Mouse (Mus musculus): ENCODE data around the gene Rbpms2. TPM values are rescaled to one million over a fixed set of nuclear protein-coding genes. Genes with fewer than 3 reads are reported as not detected.

Gene Rbpms2
- total and polyA plus RNA-seq, 3 experiments: 0.13 to 0.33 TPM; not detected in 1

DNA sequence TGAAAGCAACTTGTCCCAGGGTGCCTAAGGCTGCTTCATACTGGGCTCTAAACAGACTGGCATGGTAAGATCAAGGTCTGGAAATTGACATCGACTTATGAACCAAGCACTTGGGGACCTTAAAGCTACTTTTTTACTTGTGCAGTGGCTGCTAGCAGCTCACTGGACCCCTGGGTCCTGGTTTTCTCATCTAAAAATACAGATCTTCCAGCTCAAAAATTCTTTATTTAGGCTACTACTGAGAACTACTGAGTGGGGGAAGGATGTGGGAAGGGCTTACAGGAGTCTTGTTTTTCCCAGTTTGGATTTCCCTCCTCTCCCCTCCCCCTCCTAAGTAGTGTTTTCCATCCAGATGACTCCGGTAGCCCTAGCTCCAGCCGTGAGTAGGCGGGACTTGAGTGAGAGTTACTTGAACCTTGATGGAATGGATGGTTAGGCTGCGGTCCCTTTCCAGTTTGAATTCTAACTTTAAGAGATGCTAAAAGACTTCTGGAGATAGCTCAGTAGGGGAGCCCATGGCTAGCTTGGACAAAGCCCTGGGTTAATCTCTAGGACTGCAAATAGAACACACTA lies 11.5 kb downstream of the Rbpms2 start:
- no peak for ATAC-seq (ENCODE audit: extremely low read depth, insufficient number of reproducible peaks, low FRiP score, poor library complexity, severe bottlenecking)

DNA sequence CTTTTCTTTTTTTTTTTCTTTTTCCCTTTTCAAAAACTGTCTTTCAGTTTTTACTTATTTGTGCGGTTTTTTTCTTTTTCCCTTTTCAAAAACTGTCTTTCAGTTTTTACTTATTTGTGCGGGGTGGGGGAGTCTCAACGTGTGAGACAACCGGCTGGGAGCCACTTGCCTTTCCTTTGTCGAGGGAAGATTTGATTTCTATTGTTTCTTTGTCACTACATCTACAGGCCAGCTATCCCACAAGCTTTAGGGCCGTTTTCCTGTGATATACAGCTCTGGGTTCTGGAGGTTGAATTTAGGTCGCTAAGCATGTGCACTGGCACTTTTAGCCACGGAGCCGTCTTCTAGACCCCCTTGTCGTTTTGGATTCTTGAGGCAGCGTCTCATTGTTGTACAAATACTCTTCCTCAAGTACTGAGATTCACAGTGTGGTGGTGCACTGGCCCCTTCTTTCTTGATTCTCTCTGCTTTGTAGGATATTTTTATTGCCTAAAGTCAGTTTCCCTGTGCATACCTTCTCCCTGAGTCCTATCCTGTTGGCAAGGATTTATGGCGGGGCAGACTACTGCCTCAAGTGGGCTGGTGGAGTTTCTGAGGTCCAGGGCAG lies 12.1 kb downstream of the Rbpms2 start:
- H3K4me1 ChIP-seq (ENCODE audit: insufficient read depth, low read depth, low read length): no peaks in the 10 kb centered on the region
- H3K36me3 ChIP-seq (replicated peaks): no peaks in the 10 kb centered on the region
- ATAC-seq (ENCODE audit: extremely low read depth, insufficient number of reproducible peaks, low FRiP score, poor library complexity, severe bottlenecking) (no peak), DNase-seq (ENCODE audit: low spot score) (no peak)
- no peak for TF ChIP-seq GATA2 (IDR thresholded peaks at IDR 0.05; ENCODE audit: borderline replicate concordance, low read depth, low read length)
- no peak for TF ChIP-seq CTCF (IDR thresholded peaks at IDR 0.05; ENCODE audit: low read depth, low read length)
- no peak for TF ChIP-seq POLR2AphosphoS5 (IDR thresholded peaks at IDR 0.05; ENCODE audit: insufficient replicate concordance, low read depth, low read length)
- TF ChIP-seq GATA1 (IDR thresholded peaks at IDR 0.05; ENCODE audit: borderline replicate concordance, low read length): no peak
- no peak for TF ChIP-seq TAL1 (conservative IDR thresholded peaks at IDR 0.05; ENCODE audit: low read depth, low read length)
- H3K4me3 ChIP-seq (ENCODE audit: low read depth, low read length): no peak overlapping the region
- H3K27me3 ChIP-seq (ENCODE audit: insufficient read depth, low read length): peaks cover 72% of the 10 kb centered on the region
- H3K9me3 ChIP-seq (replicated peaks): no peaks in the 10 kb centered on the region

More for the DNA sequence above, 11.5 kb downstream of the Rbpms2 start:
- H3K27me3 ChIP-seq (ENCODE audit: insufficient read depth, low read length): peaks cover 73% of the 10 kb centered on the region
- H3K4me1 ChIP-seq (ENCODE audit: insufficient read depth, low read depth, low read length): no peaks in the 10 kb centered on the region
- no peaks in the 10 kb centered on the region for H3K36me3 ChIP-seq (replicated peaks)
- no peak for DNase-seq (ENCODE audit: low spot score)
- TF ChIP-seq GATA1 (IDR thresholded peaks at IDR 0.05; ENCODE audit: borderline replicate concordance, low read length) (no peak), GATA2 (IDR thresholded peaks at IDR 0.05; ENCODE audit: borderline replicate concordance, low read depth, low read length) (no peak), POLR2AphosphoS5 (IDR thresholded peaks at IDR 0.05; ENCODE audit: insufficient replicate concordance, low read depth, low read length) (no peak), TAL1 (conservative IDR thresholded peaks at IDR 0.05; ENCODE audit: low read depth, low read length) (no peak), CTCF (IDR thresholded peaks at IDR 0.05; ENCODE audit: low read depth, low read length) (no peak)
- no peaks in the 10 kb centered on the region for H3K9me3 ChIP-seq (replicated peaks)
- H3K4me3 ChIP-seq (ENCODE audit: low read depth, low read length): no peak overlapping the region

DNA sequence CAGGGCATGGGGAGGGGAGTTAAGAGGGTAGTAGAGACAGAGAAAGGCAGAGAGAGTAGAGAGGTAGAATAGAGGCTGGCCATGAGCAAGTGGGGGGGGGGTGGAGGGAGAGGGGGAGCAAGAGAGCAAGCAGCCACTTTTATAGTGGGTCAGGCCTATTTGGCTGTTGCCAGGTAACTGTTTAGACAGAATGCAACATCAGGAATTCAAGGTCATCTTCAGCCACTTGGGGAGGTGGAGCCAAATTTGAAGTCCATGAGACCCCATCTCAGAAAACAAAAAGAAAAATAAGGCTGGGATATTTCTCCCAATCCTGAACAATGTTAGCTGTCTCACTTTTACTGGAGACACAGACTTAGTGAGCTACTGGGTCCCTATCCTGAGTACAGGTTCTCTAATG lies 13.1 kb downstream of the Rbpms2 start:
- Histone ChIP-seq H3K4me1 (ENCODE audit: insufficient read depth, low read depth, low read length) (no peaks in the 10 kb centered on the region), H3K27me3 (ENCODE audit: insufficient read depth, low read length) (peaks cover 67% of the 10 kb centered on the region), H3K4me3 (ENCODE audit: low read depth, low read length) (no peak overlapping the region), H3K36me3 (replicated peaks) (no peaks in the 10 kb centered on the region), H3K9me3 (replicated peaks) (no peaks in the 10 kb centered on the region)
- TF ChIP-seq GATA1 (IDR thresholded peaks at IDR 0.05; ENCODE audit: borderline replicate concordance, low read length) (no peak), POLR2AphosphoS5 (IDR thresholded peaks at IDR 0.05; ENCODE audit: insufficient replicate concordance, low read depth, low read length) (no peak), TAL1 (conservative IDR thresholded peaks at IDR 0.05; ENCODE audit: low read depth, low read length) (no peak), CTCF (IDR thresholded peaks at IDR 0.05; ENCODE audit: low read depth, low read length) (no peak), GATA2 (IDR thresholded peaks at IDR 0.05; ENCODE audit: borderline replicate concordance, low read depth, low read length) (no peak)
- no peak for DNase-seq (ENCODE audit: low spot score)
- no peak for ATAC-seq (ENCODE audit: extremely low read depth, insufficient number of reproducible peaks, low FRiP score, poor library complexity, severe bottlenecking)

DNA sequence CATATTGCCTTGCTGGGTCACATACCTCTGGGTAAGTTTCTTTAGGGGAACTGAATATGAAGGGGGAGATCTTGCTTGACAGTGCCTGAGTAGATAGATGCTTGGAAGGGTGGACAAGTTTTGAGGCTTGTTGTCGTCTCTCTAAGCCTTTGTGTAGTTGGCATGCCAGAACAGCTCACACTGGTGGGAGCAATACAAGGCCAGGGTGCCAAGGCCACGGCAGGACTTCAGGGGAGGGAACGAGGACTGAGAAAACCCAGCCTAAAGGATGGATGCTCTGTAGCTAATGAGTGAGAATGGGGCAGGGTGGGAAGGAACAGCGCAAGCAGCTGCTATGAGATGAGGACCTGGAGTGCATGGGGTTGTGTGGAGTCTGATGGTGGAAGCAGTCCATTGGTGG lies 15.5 kb downstream of the Rbpms2 start:
- H3K36me3 ChIP-seq (replicated peaks): no peaks in the 10 kb centered on the region
- no peak for DNase-seq (ENCODE audit: low spot score)
- no peak overlapping the region for H3K4me3 ChIP-seq (ENCODE audit: low read depth, low read length)
- ATAC-seq (ENCODE audit: extremely low read depth, insufficient number of reproducible peaks, low FRiP score, poor library complexity, severe bottlenecking): no peak
- peaks cover 63% of the 10 kb centered on the region for H3K27me3 ChIP-seq (ENCODE audit: insufficient read depth, low read length)
- no peaks in the 10 kb centered on the region for H3K4me1 ChIP-seq (ENCODE audit: insufficient read depth, low read depth, low read length)
- H3K9me3 ChIP-seq (replicated peaks): no peaks in the 10 kb centered on the region
- no peak for TF ChIP-seq CTCF (IDR thresholded peaks at IDR 0.05; ENCODE audit: low read depth, low read length)
- no peak for TF ChIP-seq POLR2AphosphoS5 (IDR thresholded peaks at IDR 0.05; ENCODE audit: insufficient replicate concordance, low read depth, low read length)
- no peak for TF ChIP-seq TAL1 (conservative IDR thresholded peaks at IDR 0.05; ENCODE audit: low read depth, low read length)
- TF ChIP-seq GATA1 (IDR thresholded peaks at IDR 0.05; ENCODE audit: borderline replicate concordance, low read length): no peak
- no peak for TF ChIP-seq GATA2 (IDR thresholded peaks at IDR 0.05; ENCODE audit: borderline replicate concordance, low read depth, low read length)

DNA sequence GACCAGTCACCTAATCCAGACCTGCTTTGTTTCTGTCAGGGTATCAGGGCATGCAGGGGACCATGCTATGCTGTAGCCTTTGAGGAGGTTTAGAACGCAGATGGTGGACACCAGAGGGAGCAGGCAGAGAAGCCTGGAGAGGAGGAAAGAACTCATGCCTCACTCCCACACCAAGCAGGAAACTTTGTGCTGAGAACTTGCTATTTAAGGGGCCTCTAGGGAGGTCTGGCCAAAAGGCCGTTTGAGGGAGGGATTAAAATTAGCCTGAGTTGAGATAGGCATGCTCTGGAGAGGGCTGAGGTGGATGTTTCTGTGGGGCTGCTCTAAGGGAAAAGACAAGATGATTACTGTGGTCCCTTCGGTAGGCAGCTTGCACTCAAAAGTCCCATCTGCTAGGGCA lies 16.5 kb downstream of the Rbpms2 start:
- ATAC-seq (ENCODE audit: extremely low read depth, insufficient number of reproducible peaks, low FRiP score, poor library complexity, severe bottlenecking) (no peak), DNase-seq (ENCODE audit: low spot score) (no peak)
- H3K9me3 ChIP-seq (replicated peaks): no peaks in the 10 kb centered on the region
- TF ChIP-seq POLR2AphosphoS5 (IDR thresholded peaks at IDR 0.05; ENCODE audit: insufficient replicate concordance, low read depth, low read length) (no peak), CTCF (IDR thresholded peaks at IDR 0.05; ENCODE audit: low read depth, low read length) (no peak), TAL1 (conservative IDR thresholded peaks at IDR 0.05; ENCODE audit: low read depth, low read length) (no peak), GATA1 (IDR thresholded peaks at IDR 0.05; ENCODE audit: borderline replicate concordance, low read length) (no peak), GATA2 (IDR thresholded peaks at IDR 0.05; ENCODE audit: borderline replicate concordance, low read depth, low read length) (no peak)
- no peaks in the 10 kb centered on the region for H3K36me3 ChIP-seq (replicated peaks)
- no peak overlapping the region for H3K4me3 ChIP-seq (ENCODE audit: low read depth, low read length)
- no peaks in the 10 kb centered on the region for H3K4me1 ChIP-seq (ENCODE audit: insufficient read depth, low read depth, low read length)
- H3K27me3 ChIP-seq (ENCODE audit: insufficient read depth, low read length): peaks cover 61% of the 10 kb centered on the region

DNA sequence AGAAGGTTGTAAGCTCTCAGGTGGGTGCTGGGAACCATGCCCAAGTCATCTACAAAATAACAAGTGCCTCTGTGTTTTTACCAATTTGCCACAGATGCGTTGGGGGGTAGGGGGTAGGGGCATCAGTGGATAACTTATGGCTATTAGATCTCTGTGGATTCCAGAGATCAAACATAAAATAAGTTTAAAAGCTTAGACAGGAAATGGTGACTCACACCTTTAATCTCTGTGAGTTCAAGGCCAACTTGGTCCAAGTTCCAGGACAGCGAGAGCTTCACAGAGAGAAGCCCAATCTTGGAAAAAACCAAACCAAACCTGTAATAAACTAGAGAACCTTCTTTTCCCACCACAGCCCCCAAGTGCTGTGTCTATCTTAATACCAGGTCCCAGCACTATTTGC lies 17.3 kb downstream of the Rbpms2 start:
- Histone ChIP-seq H3K27me3 (ENCODE audit: insufficient read depth, low read length) (peaks cover 60% of the 10 kb centered on the region), H3K9me3 (replicated peaks) (no peaks in the 10 kb centered on the region), H3K36me3 (replicated peaks) (no peaks in the 10 kb centered on the region), H3K4me3 (ENCODE audit: low read depth, low read length) (no peak overlapping the region), H3K4me1 (ENCODE audit: insufficient read depth, low read depth, low read length) (no peaks in the 10 kb centered on the region)
- no peak for DNase-seq (ENCODE audit: low spot score)
- ATAC-seq (ENCODE audit: extremely low read depth, insufficient number of reproducible peaks, low FRiP score, poor library complexity, severe bottlenecking): no peak
- TF ChIP-seq TAL1 (conservative IDR thresholded peaks at IDR 0.05; ENCODE audit: low read depth, low read length): no peak
- TF ChIP-seq GATA1 (IDR thresholded peaks at IDR 0.05; ENCODE audit: borderline replicate concordance, low read length): no peak
- TF ChIP-seq POLR2AphosphoS5 (IDR thresholded peaks at IDR 0.05; ENCODE audit: insufficient replicate concordance, low read depth, low read length): no peak
- TF ChIP-seq CTCF (IDR thresholded peaks at IDR 0.05; ENCODE audit: low read depth, low read length): no peak
- TF ChIP-seq GATA2 (IDR thresholded peaks at IDR 0.05; ENCODE audit: borderline replicate concordance, low read depth, low read length): no peak
